Mouse (Mus musculus) hindbrain, embryonic 15.5 days (tissue): ENCODE data around the gene Gm2431. TPM values are rescaled to one million over a fixed set of nuclear protein-coding genes. Genes with fewer than 3 reads are reported as not detected.
"Not testable (repeated sequence)": the region's sequence is repeated elsewhere in the genome, so short reads cannot be mapped to it uniquely, and the experiment has no call there.

Experiments used
- ATAC-seq: fragments of 200-750 bp; cut with Nextera tagmentation; 2 replicates; pipeline ENCODE4 v1.8.0; 2017; ENCODE audit warnings: low read depth, moderate number of reproducible peaks, moderate TSS enrichment; ENCODE audit not compliant: low FRiP score
- H3K27ac ChIP-seq: fragments of 300-500 bp; sonication (generic); replicated peaks from 2 replicates; pipeline ENCODE4 v1.5.1; 2015; ENCODE audit warnings: mild to moderate bottlenecking, inconsistent platforms
- H3K27me3 ChIP-seq: fragments of 300-500 bp; sonication (generic); 2 replicates; pipeline ENCODE4 v1.6.1; 2015; ENCODE audit warnings: control low read depth, inconsistent platforms
- H3K36me3 ChIP-seq: fragments of 300-500 bp; sonication (generic); 2 replicates; pipeline ENCODE4 v1.6.1; 2015; ENCODE audit warnings: control low read depth, inconsistent platforms
- H3K4me1 ChIP-seq: fragments of 300-500 bp; sonication (generic); replicated peaks from 2 replicates; pipeline ENCODE4 v1.6.1; 2015; ENCODE audit warnings: control low read depth, inconsistent platforms
- H3K4me2 ChIP-seq: fragments of 300-500 bp; sonication (generic); 2 replicates; pipeline ENCODE4 v1.6.1; 2015; ENCODE audit warnings: moderate library complexity, mild to moderate bottlenecking, inconsistent platforms
- H3K4me3 ChIP-seq: fragments of 300-500 bp; sonication (generic); 2 replicates; pipeline ENCODE4 v1.5.1; 2015; ENCODE audit warnings: mild to moderate bottlenecking, inconsistent platforms
- H3K9ac ChIP-seq: fragments of 300-500 bp; sonication (generic); 2 replicates; pipeline ENCODE4 v1.6.1; 2015; ENCODE audit warnings: inconsistent platforms
- H3K9me3 ChIP-seq: fragments of 300-500 bp; sonication (generic); 2 replicates; pipeline ENCODE4 v1.6.1; 2016; ENCODE audit warnings: control low read depth, inconsistent platforms
- WGBS: fragments of 180-500 bp; shearing (Covaris S2); methylation state at CpG from one replicate; pipeline ENCODE4 v1.1.7; 2015; 5-methylcytosine and 5-hydroxymethylcytosine counted together
- polyA plus RNA-seq: library from polyadenylated mRNA; unstranded; fragments of >200 nt; fragmentation: Nextera tagmentation; extraction: Ambion mirVana; gene quantifications from 2 replicates; pipeline ENCODE4 v1.2.1, GENCODE M21; 2015

The Gm2431 gene
- polyA plus RNA-seq, 1 experiment from 2014 or later = not detected

- H3K4me3 ChIP-seq, H3K27ac ChIP-seq, H3K36me3 ChIP-seq, H3K4me2 ChIP-seq, ATAC-seq, H3K9ac ChIP-seq, H3K9me3 ChIP-seq: not testable (repeated sequence)
- Histone ChIP-seq H3K27me3 (peaks cover 16% of the 10 kb centered on the region), H3K4me1 (peaks cover 10% of the 10 kb centered on the region)
- WGBS = 64% methylated on average over 1 of the region's 1 CpGs
These were observed 21.1 kb upstream of the Gm2431 start for GRCm38 (mm10) chr7:142279291-142279690.

- not testable (repeated sequence) for H3K4me1 ChIP-seq, H3K27ac ChIP-seq, H3K4me3 ChIP-seq, ATAC-seq, H3K9ac ChIP-seq, H3K9me3 ChIP-seq, H3K4me2 ChIP-seq, H3K36me3 ChIP-seq
- 0% methylated on average over 3 of the region's 3 CpGs for WGBS
- H3K27me3 ChIP-seq = peaks cover 16% of the 10 kb centered on the region
These were observed 20.0 kb upstream of the Gm2431 start for GRCm38 (mm10) chr7:142278183-142278582.

GRCm38 (mm10) chr7:142274263-142274662 lies 16.1 kb upstream of the Gm2431 start, which contains the start of gene Gm4559:
Gene Gm4559 (minus strand): TSS chr7:142274363.
- not testable (repeated sequence) for H3K9me3 ChIP-seq, H3K9ac ChIP-seq, H3K4me3 ChIP-seq, ATAC-seq, H3K27ac ChIP-seq, H3K27me3 ChIP-seq, H3K4me2 ChIP-seq, H3K4me1 ChIP-seq, H3K36me3 ChIP-seq

- Histone ChIP-seq H3K27me3 (no peaks in the 10 kb centered on the region), H3K9ac (no peak overlapping the region), H3K4me1 (no peaks in the 10 kb centered on the region), H3K36me3 (no peaks in the 10 kb centered on the region), H3K9me3 (no peaks in the 10 kb centered on the region), H3K4me3 (no peak overlapping the region), H3K4me2 (no peak overlapping the region), H3K27ac (no peak overlapping the region)
- 0% methylated on average over 2 of the region's 2 CpGs for WGBS
- ATAC-seq = 0 out of 2 replicates have a peak, but pooled peaks have one; percentile 15
These were observed 2.6 kb downstream of the Gm2431 start for GRCm38 (mm10) chr7:142255517-142255916.

GRCm38 (mm10) chr7:142249824-142250223 lies 8.3 kb downstream of the Gm2431 start:
- no peaks in the 10 kb centered on the region for H3K27me3 ChIP-seq
- no peak overlapping the region for H3K27ac ChIP-seq
- no peak for ATAC-seq
- H3K9ac ChIP-seq = no peak overlapping the region
- H3K9me3 ChIP-seq = no peaks in the 10 kb centered on the region
- H3K4me2 ChIP-seq = no peak overlapping the region
- no peaks in the 10 kb centered on the region for H3K4me1 ChIP-seq
- 3% methylated on average over 1 of the region's 1 CpGs for WGBS
- no peak overlapping the region for H3K4me3 ChIP-seq
- no peaks in the 10 kb centered on the region for H3K36me3 ChIP-seq

GRCm38 (mm10) chr7:142240978-142241377 lies 17.2 kb downstream of the Gm2431 start, which contains the start of gene Gm40460:
Gene Gm40460 (minus strand): TSS chr7:142241078.
- Histone ChIP-seq H3K4me2 (no peak within 1 kb of the TSS), H3K9ac (no peak within 1 kb of the TSS), H3K4me3 (no peak within 1 kb of the TSS), H3K36me3 (no peaks in the 10 kb centered on the region), H3K27ac (no peak within 1 kb of the TSS), H3K4me1 (no peaks in the 10 kb centered on the region), H3K27me3 (no peaks in the 10 kb centered on the region), H3K9me3 (no peaks in the 10 kb centered on the region)
- WGBS = 55% methylated on average over 2 of the region's 2 CpGs
- no peak for ATAC-seq

GRCm38 (mm10) chr7:142231540-142231939 lies 26.6 kb downstream of the Gm2431 start:
- Histone ChIP-seq H3K36me3 (no peaks in the 10 kb centered on the region), H3K27ac (no peak overlapping the region), H3K4me3 (no peak overlapping the region), H3K9me3 (no peaks in the 10 kb centered on the region), H3K4me2 (no peak overlapping the region), H3K9ac (no peak overlapping the region), H3K27me3 (no peaks in the 10 kb centered on the region), H3K4me1 (no peaks in the 10 kb centered on the region)
- WGBS = 26% methylated on average over 1 of the region's 1 CpGs
- no peak for ATAC-seq

GRCm38 (mm10) chr7:142229871-142230270 lies 28.3 kb downstream of the Gm2431 start, which contains the start of gene Krtap5-5:
Gene Krtap5-5 (minus strand): TSS chr7:142229971.
- H3K9ac ChIP-seq, H3K4me1 ChIP-seq, H3K4me2 ChIP-seq, H3K9me3 ChIP-seq, ATAC-seq, H3K36me3 ChIP-seq, H3K27me3 ChIP-seq, H3K27ac ChIP-seq, H3K4me3 ChIP-seq: not testable (repeated sequence)
- WGBS = 59% methylated on average over 3 of the region's 3 CpGs

GRCm38 (mm10) chr7:142224518-142224917 lies 33.6 kb downstream of the Gm2431 start:
- 59% methylated on average over 2 of the region's 2 CpGs for WGBS
- ATAC-seq = no peak
- H3K9ac ChIP-seq = no peak overlapping the region

GRCm38 (mm10) chr7:142212136-142212535 lies 46.0 kb downstream of the Gm2431 start:
- not testable (repeated sequence) for ATAC-seq, H3K4me1 ChIP-seq, H3K4me3 ChIP-seq, H3K36me3 ChIP-seq, H3K27me3 ChIP-seq, H3K9ac ChIP-seq, H3K4me2 ChIP-seq, H3K9me3 ChIP-seq, H3K27ac ChIP-seq
- 71% methylated on average over 1 of the region's 1 CpGs for WGBS

More at GRCm38 (mm10) chr7:142224518-142224917, 33.6 kb downstream of the Gm2431 start:
- H3K9me3 ChIP-seq = no peaks in the 10 kb centered on the region
- no peak overlapping the region for H3K4me2 ChIP-seq
- no peaks in the 10 kb centered on the region for H3K36me3 ChIP-seq
- no peaks in the 10 kb centered on the region for H3K4me1 ChIP-seq
- H3K4me3 ChIP-seq = no peak overlapping the region
- no peaks in the 10 kb centered on the region for H3K27me3 ChIP-seq
- H3K27ac ChIP-seq = no peak overlapping the region

GRCm38 (mm10) chr7:142211559-142211958 lies 46.6 kb downstream of the Gm2431 start, which contains the start of gene Gm7579:
Gene Gm7579 (plus strand): TSS chr7:142211859.
- no peaks in the 10 kb centered on the region for H3K36me3 ChIP-seq
- H3K4me3 ChIP-seq = no peak within 1 kb of the TSS
- H3K9ac ChIP-seq = no peak within 1 kb of the TSS
- 81% methylated on average over 1 of the region's 1 CpGs for WGBS
- H3K27ac ChIP-seq = no peak within 1 kb of the TSS
- H3K4me2 ChIP-seq = no peak within 1 kb of the TSS
- H3K9me3 ChIP-seq = no peaks in the 10 kb centered on the region
- no peaks in the 10 kb centered on the region for H3K27me3 ChIP-seq
- ATAC-seq = no peak
- H3K4me1 ChIP-seq = no peaks in the 10 kb centered on the region
